Mouse (Mus musculus): ENCODE data around the gene Use1.

The Use1 gene

DNA sequence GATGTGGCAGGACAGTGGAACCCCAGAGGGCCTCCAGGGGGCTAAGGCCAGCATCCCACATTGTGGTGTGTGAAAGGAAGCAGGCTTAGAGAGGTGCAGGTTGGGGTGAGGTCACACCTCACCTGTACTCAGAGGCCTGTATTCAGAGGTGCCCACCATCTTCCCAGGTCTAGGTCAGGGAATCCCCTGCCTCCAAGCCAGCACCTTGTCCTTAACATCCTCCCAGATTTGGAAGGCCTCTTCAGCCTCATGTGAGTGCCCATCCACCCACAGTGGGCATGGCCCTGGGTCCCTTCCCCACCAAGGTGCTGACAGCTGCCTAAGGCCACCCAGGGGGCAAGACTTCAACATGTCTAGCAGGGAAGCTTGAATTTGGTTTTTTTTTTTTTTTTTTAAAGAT, 34.8 kb downstream of the Use1 start:
- peak; percentile 21 to 25 for DNase-seq (ENCODE audit: low spot score in 2 of 2)

DNA sequence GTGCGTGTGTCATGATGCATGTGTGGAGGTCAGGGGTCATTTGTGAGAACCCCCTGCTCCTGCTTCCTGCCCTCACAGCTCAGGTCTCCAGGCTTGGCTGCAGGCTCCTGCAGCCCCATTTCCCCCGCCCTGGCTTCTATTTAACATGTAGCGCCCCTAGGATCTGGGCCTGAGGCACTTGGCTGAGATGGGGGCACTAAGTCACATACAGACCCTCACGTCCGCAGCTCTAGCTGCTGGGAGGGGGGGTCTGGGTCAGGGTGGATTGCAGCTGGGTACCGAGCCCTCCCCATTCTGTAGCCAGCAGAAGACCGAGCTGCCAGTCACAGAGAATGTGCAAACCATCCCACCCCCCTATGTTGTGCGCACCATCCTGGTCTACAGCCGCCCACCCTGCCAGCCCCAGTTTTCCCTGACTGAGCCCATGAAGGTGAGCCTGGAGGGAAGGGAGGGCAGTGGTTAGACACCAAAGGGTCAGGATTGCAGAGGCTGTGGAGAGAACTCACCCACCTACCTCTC, 35.9 kb downstream of the Use1 start:
- peak in 1 of 2 experiments; percentile 18 for DNase-seq (ENCODE audit: low spot score in 2 of 2)

DNA sequence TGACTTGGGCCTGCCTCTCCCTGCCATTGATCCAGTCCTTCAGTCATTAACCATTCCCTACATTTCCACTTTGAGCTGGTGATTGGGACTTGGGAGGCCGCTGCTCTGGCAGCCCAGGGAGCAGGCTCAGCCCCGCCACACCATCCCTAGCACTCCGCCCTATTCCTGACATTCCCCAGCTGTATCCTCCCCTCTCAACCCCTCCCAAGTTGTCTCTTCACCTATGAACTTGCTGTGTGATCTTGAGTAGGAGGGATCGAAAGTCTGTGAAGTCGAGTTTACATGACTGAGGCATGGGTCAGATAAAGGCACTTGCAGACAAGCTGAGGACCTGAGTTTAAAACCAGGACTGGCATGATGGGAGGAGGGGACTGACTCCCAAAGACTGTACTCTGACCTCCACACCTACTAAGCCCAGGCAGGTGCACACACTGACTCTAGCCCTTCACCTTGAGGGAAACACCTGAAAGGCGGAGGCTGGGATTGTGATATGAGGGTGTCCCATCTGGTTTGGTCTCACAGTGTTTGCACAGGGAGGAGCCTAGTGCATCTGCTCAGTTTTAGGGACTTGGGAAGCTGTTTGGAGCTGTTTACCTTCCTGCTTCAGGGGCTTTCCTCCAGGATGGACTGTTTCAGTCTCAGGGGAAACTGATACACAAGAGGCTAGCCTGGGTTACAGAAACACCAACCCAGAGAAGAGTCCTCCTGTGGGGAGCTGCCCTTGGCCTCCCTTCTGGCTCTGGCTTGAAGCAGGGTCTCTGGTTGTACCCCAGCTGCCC, 36.6 kb downstream of the Use1 start:
- DNase-seq (ENCODE audit: low spot score in 2 of 2), result peak in 1 of 2 experiments; percentile 12

DNA sequence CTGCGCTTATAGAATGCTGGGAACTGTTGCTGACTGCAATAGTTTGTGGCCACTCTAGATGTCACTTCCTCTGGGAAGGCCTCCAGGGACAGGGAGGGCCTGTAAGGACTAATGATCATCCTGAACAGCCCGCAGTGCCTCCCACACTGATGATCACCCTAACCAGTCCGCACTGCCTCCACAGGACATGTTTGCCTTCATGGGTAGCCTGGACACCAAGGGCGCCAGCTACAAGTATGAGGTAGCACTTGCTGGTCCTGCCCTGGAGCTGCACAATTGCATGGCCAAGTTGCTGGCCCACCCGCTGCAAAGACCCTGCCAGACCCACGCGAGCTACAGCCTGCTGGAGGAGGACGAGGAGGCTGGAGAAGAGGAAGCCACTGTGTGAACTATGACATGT, 37.4 kb downstream of the Use1 start:
- DNase-seq (ENCODE audit: low spot score in 2 of 2), result peak in 1 of 2 experiments; percentile 30

DNA sequence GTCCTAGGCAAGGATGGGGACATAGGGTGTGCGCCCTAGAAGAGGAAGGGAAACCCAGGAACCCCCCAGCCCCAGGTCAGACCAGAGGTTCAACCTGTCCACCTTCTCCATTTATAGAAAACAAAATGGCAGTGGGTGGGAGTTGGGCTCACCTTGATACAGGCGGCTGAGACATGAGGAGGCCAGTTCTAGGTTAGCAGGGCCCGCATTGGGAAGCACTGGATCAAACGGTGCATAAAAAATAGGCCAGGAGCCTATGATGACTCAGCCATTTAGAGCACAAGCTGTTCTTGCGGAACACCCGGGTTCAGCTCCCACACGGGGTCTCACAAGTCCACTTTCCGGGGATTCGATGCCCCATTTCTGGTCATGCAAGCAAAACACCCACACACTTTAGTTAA, 38.3 kb downstream of the Use1 start:
- DNase-seq (ENCODE audit: low spot score in 2 of 2), result no peak

DNA sequence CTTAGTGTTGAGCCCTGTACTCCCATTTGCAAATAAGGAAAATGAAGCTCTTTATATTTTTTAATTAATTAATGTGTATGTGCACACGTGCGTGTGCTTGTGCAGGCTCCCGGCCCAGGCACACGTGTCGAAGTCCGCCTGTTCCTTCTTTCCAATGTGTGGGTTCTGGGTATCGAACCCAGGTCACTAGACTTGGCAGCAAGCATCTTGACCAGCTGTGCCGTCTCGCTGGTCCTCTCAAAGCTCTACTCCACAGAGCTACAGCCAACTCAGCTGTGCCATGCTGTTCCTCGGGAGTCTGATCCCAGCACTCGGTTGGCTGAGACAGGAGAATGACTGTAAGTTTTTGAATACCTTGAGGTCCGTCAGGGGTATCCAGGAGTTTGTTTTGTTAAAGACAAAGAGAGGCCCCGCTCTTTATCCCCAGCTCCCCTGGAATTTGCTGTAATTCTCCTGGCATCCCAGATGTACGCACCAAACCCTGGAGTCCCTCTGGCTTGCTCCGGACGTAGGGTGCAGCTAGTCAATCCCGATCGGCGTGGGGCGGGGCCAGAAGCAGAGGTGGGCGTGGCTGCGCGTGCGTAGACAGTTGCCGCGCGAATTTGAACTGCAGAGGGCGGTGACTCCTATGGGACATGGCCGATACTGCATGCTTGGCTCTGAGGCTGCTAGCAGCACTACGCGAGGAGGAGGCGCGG, 38.9 kb downstream of the Use1 start, which contains the start of gene Ankle1:
Gene Ankle1, plus strand, starts transcription at position 610 of the 698 bp plus-strand sequence.
- DNase-seq (ENCODE audit: low spot score in 2 of 2), result peak; percentile 95 to 96

DNA sequence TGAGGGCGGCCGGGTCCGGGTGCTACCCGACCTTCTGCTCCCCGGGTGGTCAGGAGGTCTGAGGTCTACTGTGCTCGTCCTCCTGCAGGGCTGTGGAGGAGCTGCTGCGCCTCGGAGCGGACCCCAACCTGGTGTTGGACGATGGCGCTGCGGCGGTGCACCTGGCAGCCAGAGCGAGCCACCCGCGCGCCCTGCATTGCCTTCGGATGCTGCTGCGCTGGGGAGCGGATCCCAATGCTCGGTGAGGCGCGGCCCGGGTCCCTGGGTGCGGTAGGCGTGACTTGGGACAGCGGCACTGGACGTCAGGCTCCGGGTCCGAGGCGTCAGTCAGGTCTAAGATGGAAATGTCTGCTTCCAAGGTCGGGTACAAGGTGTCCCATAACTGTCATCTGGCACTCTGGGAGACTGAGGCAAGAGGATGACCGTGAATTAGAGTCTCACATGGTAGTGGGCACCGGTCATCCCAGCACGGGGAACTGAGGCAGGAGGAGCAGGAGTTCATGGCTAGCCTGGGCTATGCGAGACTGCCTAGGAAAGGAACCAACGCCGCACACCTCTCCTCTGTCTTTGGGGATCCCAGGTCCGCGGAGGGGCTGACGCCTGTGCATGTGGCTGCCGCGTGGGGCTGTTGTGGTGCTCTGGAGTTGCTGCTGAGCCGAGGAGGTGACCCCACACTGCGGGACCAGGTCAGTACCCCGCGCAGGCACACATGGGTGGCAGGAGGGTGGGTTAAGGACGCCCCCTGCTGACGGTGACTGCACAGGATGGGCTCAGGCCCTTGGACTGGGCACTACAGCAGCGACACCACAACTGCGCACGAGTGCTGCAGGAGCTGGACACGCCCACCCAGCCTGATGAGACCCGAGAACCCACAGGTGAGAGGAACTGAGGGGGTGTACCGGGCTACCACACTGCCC, 39.7 kb downstream of the Use1 start:
- DNase-seq (ENCODE audit: low spot score in 2 of 2), result peak in 1 of 2 experiments; percentile 56

DNA sequence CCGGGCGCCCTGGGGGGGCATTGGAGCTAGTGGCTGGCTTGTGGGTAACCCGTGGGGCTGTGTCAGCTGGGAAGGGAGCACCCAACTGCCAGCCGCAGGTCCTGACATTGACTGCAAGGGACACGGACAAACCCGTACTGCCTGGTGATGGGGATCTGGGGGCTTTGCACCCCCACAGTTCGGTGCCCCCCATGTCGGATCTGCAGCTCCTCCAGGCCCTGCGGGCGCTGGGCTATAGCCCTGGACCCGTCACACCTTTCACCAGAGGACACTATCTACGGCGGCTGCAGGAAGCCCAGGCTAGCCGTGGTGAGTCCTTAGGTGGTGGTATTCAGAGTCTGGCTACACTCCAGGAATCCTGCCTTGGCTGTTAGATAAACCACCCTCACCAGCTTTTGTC, 40.8 kb downstream of the Use1 start:
- DNase-seq (ENCODE audit: low spot score in 2 of 2), result no peak

DNA sequence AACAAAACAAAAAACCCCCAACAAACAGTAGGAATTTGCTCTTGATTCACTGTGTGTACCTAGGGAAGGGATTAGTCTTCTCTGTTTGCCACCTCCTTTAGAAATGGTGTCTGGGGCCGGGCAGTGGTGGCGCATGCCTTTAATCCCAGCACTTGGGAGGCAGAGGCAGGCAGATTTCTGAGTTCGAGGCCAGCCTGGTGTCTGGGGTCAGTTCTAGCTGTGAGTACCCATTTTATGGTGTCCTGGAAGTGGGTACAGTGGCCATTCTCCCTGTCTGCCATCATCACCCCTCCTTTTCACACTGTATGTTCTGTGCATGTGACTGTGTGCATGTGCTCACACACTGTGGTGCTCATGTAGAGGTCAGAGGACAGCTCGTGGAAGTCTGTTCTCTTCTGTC, 41.6 kb downstream of the Use1 start:
- no peak for DNase-seq (ENCODE audit: low spot score in 2 of 2)

DNA sequence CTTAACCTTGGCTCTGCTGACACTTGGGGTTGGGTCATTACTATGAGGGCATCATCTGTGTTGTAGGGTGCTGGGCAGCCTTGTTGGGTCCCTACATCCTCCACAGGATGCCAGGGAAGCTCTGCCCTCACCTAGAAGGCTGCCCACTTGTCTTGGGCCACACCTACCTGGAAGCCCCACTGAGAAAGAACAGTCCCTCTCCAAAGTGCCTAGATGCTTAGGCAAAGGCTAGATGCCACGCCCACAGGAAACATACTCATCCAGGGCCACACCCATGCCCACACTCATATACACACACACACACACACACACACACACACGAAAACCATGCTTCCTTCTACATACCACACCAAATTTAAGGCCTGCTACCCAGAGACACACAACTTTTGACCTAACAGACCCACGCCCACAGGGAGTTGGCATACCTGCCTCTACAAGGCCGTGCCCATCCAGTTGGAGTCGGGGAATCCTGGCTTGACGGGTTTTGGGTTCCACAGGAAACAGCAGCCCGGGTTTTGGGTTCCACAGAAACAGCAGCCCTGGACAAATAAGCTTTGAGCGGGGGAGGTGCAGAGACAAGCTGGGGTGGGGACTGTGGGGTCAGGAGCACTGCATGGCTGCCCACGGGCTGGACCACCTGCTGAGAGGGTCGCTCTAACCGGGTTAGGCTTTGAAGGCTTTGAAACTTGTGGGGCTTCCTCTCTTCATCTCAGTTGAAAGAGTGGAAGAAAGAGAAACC, 45.1 kb downstream of the Use1 start:
- DNase-seq (ENCODE audit: low spot score in 2 of 2), result no peak
